Mouse (Mus musculus) left cerebral cortex, adult 11 months (tissue): ENCODE data around the gene Ntsr2.
A peak's percentile ranks its signal among the peaks of the same experiment; 100 is the strongest.
"Not testable (repeated sequence)": the region's sequence is repeated elsewhere in the genome, so short reads cannot be mapped to it uniquely, and the experiment has no call there.

Experiments used
- DNase-seq: peaks from one replicate; pipeline ENCODE4 v3.0.0; 2022; ENCODE audit warnings: low spot score

The Ntsr2 gene

DNA sequence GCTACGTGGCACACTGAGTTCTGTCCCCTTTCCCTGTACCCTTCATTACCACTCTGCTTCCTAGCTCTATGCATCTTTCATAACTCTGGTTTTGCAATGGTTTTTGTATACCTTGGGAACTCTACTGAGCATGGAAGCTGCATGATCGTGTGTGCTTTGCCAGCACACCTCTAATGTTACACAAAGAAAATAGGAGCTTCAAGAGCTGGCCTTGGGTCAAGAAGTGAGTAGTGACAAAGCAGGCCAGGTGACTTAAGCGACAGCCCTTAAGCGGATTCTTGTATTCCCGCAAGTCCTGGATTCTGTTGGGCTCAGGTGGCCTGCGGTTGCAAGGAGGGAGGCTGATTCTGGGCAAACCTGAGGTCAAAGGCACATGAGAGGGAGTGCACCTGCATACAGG lies 4.9 kb upstream of the Ntsr2 start:
- DNase-seq = no peak

DNA sequence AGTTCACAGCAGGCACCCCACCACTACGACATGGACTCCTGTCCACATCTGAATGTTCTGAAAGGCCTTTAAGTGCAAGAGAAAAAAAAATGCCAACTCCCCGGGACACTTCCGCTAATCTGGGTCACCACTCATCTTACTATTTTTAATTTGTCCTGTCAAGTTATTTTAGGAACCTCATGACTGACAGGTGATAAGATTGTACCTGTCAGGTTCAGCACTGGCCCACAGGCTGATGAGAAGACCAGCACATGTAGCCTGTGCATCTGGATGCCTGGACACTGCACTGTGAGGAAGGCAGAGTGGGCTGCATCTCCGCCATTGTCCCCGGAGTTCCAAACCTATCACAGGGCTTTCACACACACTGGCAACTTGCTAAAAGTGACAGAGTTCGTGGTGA lies 3.4 kb upstream of the Ntsr2 start:
- DNase-seq = no peak

DNA sequence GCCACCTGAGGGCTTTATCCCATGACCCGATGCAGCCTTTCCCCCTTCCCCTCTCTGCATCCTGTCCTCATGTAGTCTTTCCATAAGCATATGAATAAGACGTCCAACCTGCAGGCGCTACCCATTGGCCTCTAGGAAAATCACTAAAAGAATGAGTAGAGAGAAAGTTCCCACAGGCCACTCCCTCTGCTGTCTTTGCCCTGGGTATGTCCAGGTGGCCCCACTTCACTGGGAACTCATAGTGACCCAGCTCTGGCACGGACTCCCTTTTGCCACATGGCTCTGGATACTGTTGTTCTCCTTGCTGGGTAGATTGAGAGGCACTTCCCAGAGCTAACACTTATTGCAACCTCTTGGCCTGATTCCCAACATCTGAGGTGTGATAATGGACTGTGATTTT lies 2.4 kb downstream of the Ntsr2 start:
- no peak for DNase-seq

DNA sequence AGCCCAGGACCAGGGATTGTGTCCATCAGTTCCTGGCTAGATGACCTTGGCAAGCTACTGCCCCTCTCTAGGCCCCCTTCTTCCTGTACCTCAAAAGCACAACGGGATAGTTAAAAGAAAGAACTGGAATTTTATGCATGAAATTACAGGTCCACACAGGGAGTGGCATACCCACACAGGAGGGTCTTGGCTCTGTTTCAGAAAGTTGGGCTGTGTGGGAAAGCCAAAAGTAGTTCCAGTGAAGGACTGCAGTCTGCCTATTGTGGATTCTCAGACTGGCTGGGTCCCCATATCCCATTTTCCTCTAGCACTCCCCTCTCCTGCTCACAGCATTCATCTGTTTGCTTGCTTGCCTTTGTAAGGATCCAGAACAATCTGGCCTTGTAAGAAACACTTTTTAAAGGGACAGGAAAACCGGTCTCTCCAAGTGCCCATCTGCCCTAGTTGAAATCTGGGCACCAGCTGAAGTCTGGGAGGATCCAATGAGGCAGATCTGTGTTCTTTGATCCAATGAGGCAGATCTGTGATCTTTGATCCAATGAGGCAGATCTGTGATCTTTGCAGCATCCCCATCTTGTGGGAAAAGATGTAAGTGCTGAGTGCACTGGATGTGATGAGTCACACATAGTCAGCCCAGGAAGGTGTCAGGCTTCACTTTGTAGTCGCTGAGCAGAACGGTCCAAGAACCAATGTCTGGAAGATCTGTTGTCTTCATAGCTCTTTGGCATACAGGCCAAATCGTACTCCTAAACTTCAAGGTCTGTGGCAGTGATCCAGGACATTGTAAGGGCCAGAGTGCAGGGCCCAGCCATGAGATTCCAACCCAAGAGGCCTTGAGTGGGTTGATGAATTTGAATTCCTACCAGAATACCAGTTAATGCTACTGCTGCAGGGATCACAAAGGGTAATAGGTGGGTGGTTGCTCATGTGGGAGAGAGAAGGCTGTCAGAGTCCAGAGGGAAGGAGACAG lies 4.0 kb downstream of the Ntsr2 start:
- DNase-seq = no peak

DNA sequence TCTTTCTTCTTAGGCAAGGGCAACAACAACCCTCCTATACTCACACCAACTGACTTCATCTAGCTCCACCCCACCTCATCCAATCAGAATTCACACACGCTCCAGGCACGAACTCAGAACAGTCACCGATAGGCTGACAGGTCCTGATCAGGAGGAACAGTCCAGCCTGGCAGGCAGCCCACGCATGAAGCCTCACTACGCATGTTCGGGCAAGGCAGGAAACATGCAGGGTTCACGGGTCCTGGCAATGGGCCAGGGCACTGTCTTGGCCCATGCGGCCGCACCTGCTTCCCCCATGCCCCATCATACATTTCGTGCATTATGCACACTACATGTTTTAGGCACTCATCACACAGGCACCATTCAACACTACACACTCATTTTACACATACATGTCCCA lies 8.3 kb downstream of the Ntsr2 start:
- DNase-seq = no peak

DNA sequence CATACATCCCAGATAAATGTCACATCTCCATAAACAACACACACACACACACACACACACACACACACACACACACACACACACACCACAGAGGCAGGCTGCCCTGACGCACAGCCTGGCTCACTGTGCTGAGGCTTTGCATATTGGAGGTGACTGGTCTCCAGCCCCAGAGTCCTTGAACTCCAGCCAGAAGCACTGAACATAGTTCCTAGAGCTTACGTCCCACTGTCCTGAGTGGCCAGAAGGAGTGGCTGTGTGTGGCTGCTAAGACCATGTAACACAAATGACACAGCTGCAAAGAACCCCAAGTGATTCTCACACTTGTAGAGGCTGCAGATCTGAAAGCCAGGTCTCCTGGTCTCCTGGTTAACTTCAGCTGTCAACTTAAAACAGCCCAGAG lies 8.8 kb downstream of the Ntsr2 start:
- DNase-seq = no peak

DNA sequence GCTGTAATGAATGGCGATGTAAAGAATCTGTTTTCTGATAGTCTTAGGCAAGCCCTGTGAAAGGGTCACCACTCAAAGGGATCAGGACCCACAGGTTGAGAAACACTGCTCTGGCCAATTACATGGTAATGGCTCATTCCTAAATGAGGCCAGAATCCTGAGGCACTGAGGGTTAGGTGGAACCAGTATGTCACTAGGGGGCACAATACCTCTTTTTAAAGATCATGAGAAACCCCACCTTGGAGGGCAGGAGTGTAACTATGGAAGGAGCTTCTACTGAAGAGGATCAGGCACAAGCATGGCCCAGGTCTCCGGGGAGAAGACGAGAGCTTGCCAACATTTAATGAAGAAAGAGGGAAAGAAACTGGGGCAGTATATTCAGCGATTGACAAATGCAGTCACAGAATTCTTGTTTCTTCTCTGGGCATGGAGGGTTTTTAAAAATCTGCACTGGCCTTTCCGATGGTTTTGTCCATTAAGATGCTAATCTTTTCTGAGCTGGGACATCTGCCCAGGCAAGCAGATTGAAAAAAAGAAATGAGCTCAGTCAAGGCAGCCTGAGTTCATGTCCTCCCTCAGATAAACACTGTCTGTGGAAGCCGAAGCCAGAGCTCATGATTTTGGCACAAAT lies 9.9 kb downstream of the Ntsr2 start:
- peak; percentile 36 for DNase-seq

DNA sequence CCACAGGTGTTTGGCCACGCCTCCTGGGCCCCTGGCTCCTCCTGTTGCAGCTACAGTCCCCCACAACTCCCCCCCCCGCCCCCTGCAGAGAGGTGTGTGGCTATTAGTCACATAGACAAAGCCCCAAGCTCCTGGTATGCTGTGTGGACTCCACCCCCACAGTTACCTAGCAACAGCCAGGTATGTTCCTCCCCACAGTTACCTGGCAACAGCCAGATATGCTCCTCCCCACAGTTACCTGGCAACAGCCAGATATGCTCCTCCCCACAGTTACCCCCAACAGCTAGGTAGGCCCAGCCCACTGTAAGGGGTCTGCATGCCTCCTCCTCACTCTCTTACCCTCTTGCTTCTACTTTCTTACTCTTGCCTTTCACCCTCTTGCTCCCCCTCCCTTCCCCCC lies 11.8 kb downstream of the Ntsr2 start:
- no peak for DNase-seq

DNA sequence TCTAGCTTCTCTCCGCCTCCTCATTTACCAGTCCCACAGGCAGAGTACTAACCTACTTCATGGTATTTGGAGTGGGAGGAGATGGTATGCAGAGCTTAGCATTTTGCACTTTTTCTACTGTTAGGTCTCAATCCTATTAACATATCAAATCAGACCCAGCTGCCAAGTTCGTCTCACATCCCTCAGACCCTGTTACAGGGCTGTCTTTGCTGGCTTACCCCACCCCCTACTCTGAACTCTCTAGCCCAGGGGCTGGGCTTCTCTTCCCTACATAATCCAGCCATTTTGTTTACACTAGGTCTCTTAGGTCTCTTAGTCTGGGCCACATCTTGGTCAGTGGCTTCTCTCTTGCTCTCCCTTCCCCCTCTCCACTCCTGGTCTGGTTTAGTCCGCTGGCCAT lies 16.0 kb downstream of the Ntsr2 start:
- DNase-seq = no peak

DNA sequence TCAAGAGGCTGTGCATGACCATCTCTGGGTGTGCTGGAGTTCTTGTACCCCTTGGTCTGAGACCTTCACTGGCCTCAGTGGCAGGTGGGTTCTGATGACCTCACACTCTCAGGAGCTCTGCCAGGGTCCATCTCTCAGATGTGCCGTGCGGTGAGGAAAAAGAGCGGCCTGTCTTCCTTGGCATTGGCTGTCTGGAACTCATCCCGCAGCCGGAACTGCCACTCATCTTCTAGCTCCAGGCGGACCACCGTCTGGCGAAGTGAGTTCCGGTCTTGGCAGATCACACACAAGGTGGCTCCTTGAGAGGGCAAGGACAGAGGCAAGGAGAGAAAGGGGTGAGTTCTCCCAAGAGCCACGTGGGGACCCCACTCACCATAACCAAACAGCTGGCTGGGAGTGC lies 19.1 kb downstream of the Ntsr2 start:
- DNase-seq = no peak

DNA sequence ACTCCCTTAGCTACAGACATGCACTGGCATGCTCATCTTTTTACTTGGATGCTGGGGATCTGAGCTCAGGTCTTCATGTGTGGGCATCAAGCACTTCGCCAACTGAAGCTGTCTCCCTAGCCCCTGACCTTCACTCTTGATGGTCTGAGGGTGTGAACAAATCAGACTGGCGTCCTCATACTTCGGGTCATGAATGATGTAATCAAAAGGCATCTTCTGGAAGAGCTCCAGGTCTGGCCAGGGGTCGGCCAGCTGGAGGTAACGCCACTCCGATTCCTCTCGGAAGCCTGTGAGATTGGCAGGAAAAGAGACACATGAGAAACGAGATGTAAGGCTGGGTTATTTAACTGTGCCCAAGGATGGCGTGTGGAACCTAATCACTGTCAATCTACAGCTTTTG lies 37.4 kb downstream of the Ntsr2 start:
- no peak for DNase-seq

DNA sequence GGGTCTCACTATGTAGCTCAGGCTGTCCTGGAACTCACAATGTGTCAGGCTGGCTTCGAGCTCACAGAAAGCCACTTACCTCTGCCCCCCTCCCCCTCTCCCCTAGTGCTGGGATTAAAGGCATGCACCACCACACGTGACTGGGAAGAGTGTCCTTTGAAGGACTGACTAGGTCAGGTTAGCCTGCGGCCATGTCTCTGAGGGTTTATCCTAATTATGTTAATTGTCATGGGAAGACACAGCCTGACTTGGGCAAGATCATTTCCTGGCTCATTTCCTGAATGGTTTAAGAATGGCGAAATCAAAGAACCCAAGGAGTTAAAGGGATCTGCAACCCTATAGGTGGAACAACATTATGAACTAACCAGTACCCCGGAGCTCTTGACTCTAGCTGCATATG lies 41.6 kb downstream of the Ntsr2 start:
- no peak for DNase-seq

DNA sequence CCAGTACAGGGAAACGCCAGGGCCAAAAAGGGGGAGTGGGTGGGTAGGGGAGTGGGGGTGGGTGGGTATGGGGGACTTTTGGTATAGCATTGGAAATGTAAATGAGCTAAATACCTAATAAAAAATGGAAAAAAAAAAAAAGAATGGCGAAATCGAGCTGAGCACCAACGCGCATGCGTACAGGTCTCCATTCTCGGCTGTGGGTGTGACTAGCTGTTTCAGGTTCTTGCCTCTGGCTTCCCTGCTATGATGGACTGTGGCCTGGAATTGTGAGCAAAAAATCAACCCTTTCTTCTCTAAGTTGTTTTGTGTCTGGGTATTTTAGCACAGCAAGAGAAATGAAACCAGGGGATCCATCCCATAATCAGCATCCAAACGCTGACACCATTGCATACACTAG lies 42.1 kb downstream of the Ntsr2 start:
- DNase-seq = not testable (repeated sequence)

DNA sequence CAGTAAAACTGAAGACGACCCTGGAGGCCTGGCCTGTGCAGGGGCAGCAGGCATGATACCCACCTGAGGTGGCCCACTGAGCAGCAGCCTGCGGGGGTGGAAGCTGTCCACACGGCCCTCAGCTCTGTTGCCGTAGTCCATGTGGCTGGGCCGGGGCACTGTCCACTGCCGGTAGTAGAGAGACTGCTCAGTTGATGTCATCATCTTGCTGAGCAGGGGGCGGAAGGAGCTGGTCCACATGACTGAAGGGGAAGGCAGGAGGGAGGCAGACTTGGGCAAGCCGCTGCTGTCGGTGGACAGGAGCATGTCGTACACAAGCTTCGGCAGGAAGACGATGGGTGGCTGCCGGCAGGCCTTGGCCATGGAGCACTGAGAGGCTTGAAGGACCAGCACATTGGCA lies 43.0 kb downstream of the Ntsr2 start:
- DNase-seq = no peak

DNA sequence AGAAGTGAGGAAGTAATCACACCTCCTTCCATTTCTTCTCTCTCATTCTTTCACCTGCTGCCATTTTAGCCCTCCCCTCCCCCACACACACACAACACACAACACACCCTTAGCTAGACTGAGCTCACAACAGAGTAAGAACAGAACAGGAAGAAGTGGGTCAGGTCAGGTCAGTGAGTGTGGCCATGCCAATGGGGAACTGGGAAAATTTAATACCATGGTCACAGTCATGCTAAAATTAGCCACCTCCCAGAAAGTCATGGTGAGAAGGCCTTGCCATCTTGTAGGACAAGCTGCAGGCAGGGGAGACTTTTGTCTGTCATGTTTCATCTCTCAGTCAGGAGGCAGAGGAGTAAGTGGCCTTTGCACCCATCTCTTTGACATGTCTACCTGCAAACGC lies 45.5 kb downstream of the Ntsr2 start:
- DNase-seq = no peak
